Mouse (Mus musculus) liver, embryonic 14.5 days (tissue): Measurements from ENCODE around the gene Raver1. TPM values are rescaled to one million over a fixed set of nuclear protein-coding genes. Genes with fewer than 3 reads are reported as not detected.

ENCODE experiments used
- ATAC-seq: fragments of 200-750 bp; cut with Nextera tagmentation; 2 replicates; pipeline ENCODE4 v1.8.0; 2017; ENCODE audit warnings: moderate number of reproducible peaks, mild to moderate bottlenecking, moderate library complexity; ENCODE audit not compliant: insufficient read depth
- DNase-seq, 3 experiments: peaks; one replicate each; pipeline ENCODE4 v3.0.0-alpha.2; 2012 to 2013; ENCODE audit warnings: low read depth in 3 of 3, low spot score in 3 of 3
- H3K27ac ChIP-seq: fragments of 300-500 bp; sonication (generic); 2 replicates; pipeline ENCODE4 v1.5.1; 2014; ENCODE audit warnings: moderate library complexity, mild to moderate bottlenecking, control low read depth, inconsistent platforms
- H3K27me3 ChIP-seq: fragments of 300-500 bp; sonication (generic); 2 replicates; pipeline ENCODE4 v1.6.1; 2014; ENCODE audit warnings: mild to moderate bottlenecking, low read length, moderate library complexity; ENCODE audit not compliant: control insufficient read depth, insufficient read depth
- H3K36me3 ChIP-seq: fragments of 300-500 bp; sonication (generic); replicated peaks from 2 replicates; pipeline ENCODE4 v1.6.1; 2014; ENCODE audit warnings: low read depth; ENCODE audit not compliant: control insufficient read depth, insufficient read depth
- H3K4me1 ChIP-seq, 2 experiments: fragments of 200-500 bp in 1 of 2; fragments of 300-500 bp in 1 of 2; sonication (generic) in 1 of 2; replicated peaks; 2 replicates each; pipeline ENCODE4 v1.6.1; 2012 to 2014; ENCODE audit warnings: antibody characterized with exemption in 1 of 2, inconsistent platforms in 1 of 2, low read length in 1 of 2; ENCODE audit not compliant: control insufficient read depth in 2 of 2, insufficient read depth in 2 of 2
- H3K4me2 ChIP-seq: fragments of 300-500 bp; sonication (generic); 2 replicates; pipeline ENCODE4 v1.6.1; 2014; ENCODE audit warnings: low read depth, mild to moderate bottlenecking, control low read depth, moderate library complexity
- H3K4me3 ChIP-seq, 2 experiments: fragments of 200-500 bp in 1 of 2; fragments of 300-500 bp in 1 of 2; sonication (generic) in 1 of 2; 2 replicates each; pipeline ENCODE4 v1.5.1; 2012 to 2014; ENCODE audit warnings: low read depth in 2 of 2, low read length in 2 of 2, mild to moderate bottlenecking in 2 of 2, control low read depth in 1 of 2, inconsistent platforms in 1 of 2, moderate library complexity in 1 of 2; ENCODE audit not compliant: insufficient read depth in 1 of 2
- H3K9ac ChIP-seq: fragments of 300-500 bp; sonication (generic); replicated peaks from 2 replicates; pipeline ENCODE4 v1.6.1; 2014; ENCODE audit warnings: mild to moderate bottlenecking, control low read depth, moderate library complexity
- H3K9me3 ChIP-seq: fragments of 300-500 bp; sonication (generic); 2 replicates; pipeline ENCODE4 v1.6.1; 2016; ENCODE audit warnings: low read length, mixed read lengths; ENCODE audit not compliant: control insufficient read depth
- CTCF ChIP-seq: IDR thresholded peaks from 2 replicates; pipeline ENCODE4 v1.5.1; 2016; ENCODE audit warnings: antibody characterized with exemption, low read depth, control low read depth
- EP300 ChIP-seq: IDR thresholded peaks from 2 replicates; pipeline ENCODE4 v1.6.1; 2016; ENCODE audit warnings: antibody characterized with exemption, low read depth
- WGBS: fragments of 180-500 bp; shearing (Covaris S2); extraction: QIAGEN DNeasy Blood & Tissue Kit; methylation state at CpG from one replicate; pipeline ENCODE4 v1.1.7; 2014; ENCODE audit not compliant: insufficient replicate concordance; 5-methylcytosine and 5-hydroxymethylcytosine counted together
- polyA plus RNA-seq, 2 experiments: library from polyadenylated mRNA; depleted of rRNA in 1 of 2; stranded (reverse) in 1 of 2; unstranded in 1 of 2; fragments of >200 nt; fragmentation: Nextera tagmentation in 1 of 2; extraction: Ambion mirVana in 1 of 2; gene quantifications; 2 replicates each; pipeline versions ENCODE4 v1.2.1 to v1.2.3; 2012 to 2014

Gene Raver1
- polyA plus RNA-seq, 2 experiments: 21.4 to 23.4 TPM

- no peaks in the 10 kb centered on the region for H3K9me3 ChIP-seq
- peaks cover 50% of the 10 kb centered on the region for H3K27me3 ChIP-seq
- ATAC-seq (no peak), DNase-seq (peak in 1 of 3 experiments; percentile 35)
- H3K9ac ChIP-seq: peak within 1 kb of the TSS; percentile 65
- H3K4me2 ChIP-seq: peak within 1 kb of the TSS; percentile 100
- TF ChIP-seq CTCF (no peak), EP300 (no peak)
- WGBS: under 1% methylated on average over 35 of the region's 35 CpGs
- peaks cover 30 to 32% of the 10 kb centered on the region in 2 experiments for H3K4me1 ChIP-seq
- peak within 1 kb of the TSS; percentile 88 for H3K27ac ChIP-seq
- no peaks in the 10 kb centered on the region for H3K36me3 ChIP-seq
- H3K4me3 ChIP-seq: peak within 1 kb of the TSS; percentile 67 to 79
These were observed 59.9 kb downstream of the Raver1 start, which contains the start of gene Icam5 for GRCm38 (mm10) chr9:21031896-21032351. Gene Icam5 (plus strand): TSS chr9:21032073.

- H3K27me3 ChIP-seq: peaks cover 45% of the 10 kb centered on the region
- TF ChIP-seq EP300: no peak
- TF ChIP-seq CTCF: no peak
- no peaks in the 10 kb centered on the region for H3K36me3 ChIP-seq
- peak in 1 of 3 experiments; percentile 44 for DNase-seq
- H3K9ac ChIP-seq: peak overlapping the region; percentile 65
- no peak for ATAC-seq
- no peaks in the 10 kb centered on the region for H3K9me3 ChIP-seq
- peak overlapping the region; percentile 100 for H3K4me2 ChIP-seq
- H3K4me1 ChIP-seq: peaks cover 30 to 32% of the 10 kb centered on the region in 2 experiments
- WGBS: under 1% methylated on average over 36 of the region's 36 CpGs
- peak overlapping the region; percentile 88 for H3K27ac ChIP-seq
- peak overlapping the region; percentile 67 to 79 for H3K4me3 ChIP-seq
These were observed 60.4 kb downstream of the Raver1 start for GRCm38 (mm10) chr9:21031251-21031895.

GRCm38 (mm10) chr9:21030781-21031250 is 61.0 kb downstream of the Raver1 start:
- TF ChIP-seq CTCF: peak; percentile 86
- TF ChIP-seq EP300: 0 out of 2 replicates have a peak, but pooled peaks have one; percentile 8
- peak overlapping the region; percentile 91 for H3K27ac ChIP-seq
- H3K9ac ChIP-seq: peak overlapping the region; percentile 95
- ATAC-seq (peak; percentile 70), DNase-seq (peak; percentile 93 to 97 (median 94))
- peaks cover 30 to 32% of the 10 kb centered on the region in 2 experiments for H3K4me1 ChIP-seq
- WGBS: under 1% methylated on average over 13 of the region's 13 CpGs
- H3K9me3 ChIP-seq: no peaks in the 10 kb centered on the region
- peaks cover 39% of the 10 kb centered on the region for H3K27me3 ChIP-seq
- no peaks in the 10 kb centered on the region for H3K36me3 ChIP-seq
- H3K4me3 ChIP-seq: peak overlapping the region; percentile 67 to 87
- peak overlapping the region; percentile 100 for H3K4me2 ChIP-seq

GRCm38 (mm10) chr9:21030055-21030600 is 61.7 kb downstream of the Raver1 start:
- WGBS: 9% methylated on average over 22 of the region's 22 CpGs
- DNase-seq (no peak), ATAC-seq (peak; percentile 6; the same call in 1 of the 2 replicates)
- peak overlapping the region; percentile 95 for H3K9ac ChIP-seq
- peaks cover 30 to 32% of the 10 kb centered on the region in 2 experiments for H3K4me1 ChIP-seq
- peak overlapping the region; percentile 91 for H3K27ac ChIP-seq
- peak overlapping the region; percentile 67 to 87 for H3K4me3 ChIP-seq
- no peaks in the 10 kb centered on the region for H3K9me3 ChIP-seq
- peaks cover 32% of the 10 kb centered on the region for H3K27me3 ChIP-seq
- no peaks in the 10 kb centered on the region for H3K36me3 ChIP-seq
- H3K4me2 ChIP-seq: peak overlapping the region; percentile 100
- TF ChIP-seq EP300: no peak
- no peak for TF ChIP-seq CTCF
